Mouse (Mus musculus) gastrocnemius, adult 8-10 months (tissue): ENCODE measurements around the gene Cenpc1. TPM values are rescaled to one million over a fixed set of nuclear protein-coding genes. Genes with fewer than 3 reads are reported as not detected.

ENCODE experiments used
- DNase-seq, 2 experiments: peaks; one replicate each; pipeline ENCODE4 v3.0.0; 2022; ENCODE audit warnings: low spot score in 2 of 2
- total RNA-seq, 4 experiments: library from RNA; stranded (reverse); gene quantifications; 2 replicates each; pipeline ENCODE4 v1.2.4; 2022

Cenpc1 gene
- total RNA-seq, 4 experiments from 2014 or later = 2.3 to 3.3 (median 2.6) TPM

- no peak for DNase-seq
These were observed 68.6 kb downstream of the Cenpc1 start for GRCm38 (mm10) chr5:85996545-85997510.

- DNase-seq = no peak
These were observed 70.8 kb downstream of the Cenpc1 start for GRCm38 (mm10) chr5:85994551-85994950.

GRCm38 (mm10) chr5:85992805-85993721 lies 72.3 kb downstream of the Cenpc1 start:
- no peak for DNase-seq

DNA sequence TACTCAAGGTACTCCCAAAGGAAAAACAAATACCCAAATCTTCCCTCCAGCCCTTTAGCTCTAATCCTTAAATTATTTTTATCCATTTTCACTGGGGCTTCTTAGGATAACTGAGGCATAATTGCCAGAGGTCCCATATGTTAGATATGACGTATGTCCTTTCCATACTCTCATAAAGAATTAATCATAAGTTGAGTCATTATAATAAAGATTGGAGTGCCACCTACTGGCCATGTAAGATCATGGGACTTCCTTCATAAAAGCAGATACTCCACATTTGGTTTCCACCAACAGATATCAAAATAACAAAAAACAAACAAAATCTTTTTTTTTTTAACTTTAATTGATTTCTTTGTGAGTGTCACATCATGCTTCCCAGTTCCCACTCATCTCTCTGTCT lies 73.3 kb downstream of the Cenpc1 start:
- DNase-seq = no peak

GRCm38 (mm10) chr5:85987516-85987863 lies 77.9 kb downstream of the Cenpc1 start:
- DNase-seq = no peak

DNA sequence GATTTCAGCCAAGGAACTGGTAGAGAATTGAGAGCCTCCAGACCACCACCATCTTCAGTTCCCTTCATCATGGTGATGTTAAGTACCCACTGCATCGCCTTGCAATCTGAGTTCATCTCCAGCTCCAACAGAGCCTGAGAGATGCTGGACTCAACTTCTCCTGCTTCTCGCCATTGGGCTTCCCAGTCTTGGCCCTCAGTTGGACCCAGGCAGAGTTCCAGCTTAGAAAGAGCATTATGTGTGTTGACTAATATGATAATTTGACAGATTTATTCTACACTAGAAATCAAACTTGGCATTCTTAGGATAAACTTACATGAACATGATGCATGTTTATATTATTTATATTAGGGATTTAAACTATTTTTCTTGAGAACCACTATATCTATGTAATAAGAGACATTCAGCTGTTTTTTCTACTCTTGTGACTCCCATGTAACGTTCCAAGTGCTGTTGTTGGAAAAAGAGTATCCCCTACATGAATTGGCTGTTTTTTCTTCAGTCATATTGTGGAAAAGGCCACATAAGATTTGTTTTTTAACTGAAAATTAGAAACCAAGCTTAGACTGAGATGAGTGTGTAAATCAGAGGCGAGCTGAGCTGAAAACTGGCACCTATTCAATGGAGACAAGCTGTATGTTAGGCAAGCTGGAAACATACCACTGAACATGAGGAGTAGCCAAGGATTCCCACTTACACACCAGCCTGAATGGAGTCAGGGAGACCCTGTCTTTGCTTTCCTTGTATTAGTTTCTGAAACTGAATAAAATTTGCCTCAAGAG lies 78.5 kb downstream of the Cenpc1 start:
- no peak for DNase-seq

GRCm38 (mm10) chr5:85977646-85978426 lies 87.5 kb downstream of the Cenpc1 start:
- DNase-seq = no peak

GRCm38 (mm10) chr5:85962791-85963190 lies 102.6 kb downstream of the Cenpc1 start:
- DNase-seq = no peak

Other genes with a start within 250 kb of the Cenpc1 start
- gene Stap1, start 6.2 kb upstream of the Cenpc1 start, total RNA-seq = not detected
- gene Uba6, start 107.2 kb upstream of the Cenpc1 start, total RNA-seq = 1 to 10 TPM; 4.5 to 5.9 (median 4.9) TPM
- gene Gnrhr, start 132.3 kb upstream of the Cenpc1 start, total RNA-seq = not detected
- not detected for gene Tmprss11c, start 223.7 kb upstream of the Cenpc1 start, total RNA-seq